Mouse (Mus musculus) megakaryocyte, embryonic 14.5 days (primary cell): ENCODE results near the gene Id1. TPM values are rescaled to one million over a fixed set of nuclear protein-coding genes. Genes with fewer than 3 reads are reported as not detected.

Source experiments
- H3K27me3 ChIP-seq: replicated peaks from 2 replicates; pipeline ENCODE3; 2012; ENCODE audit warnings: inconsistent platforms
- H3K36me3 ChIP-seq: replicated peaks from 2 replicates; pipeline ENCODE3; 2012; ENCODE audit warnings: low read length, inconsistent platforms, mixed read lengths
- H3K4me1 ChIP-seq: 2 replicates; pipeline ENCODE4 v1.6.1; 2012; ENCODE audit warnings: inconsistent platforms
- H3K4me3 ChIP-seq: replicated peaks from 2 replicates; pipeline ENCODE3; 2012; ENCODE audit warnings: moderate library complexity, mild to moderate bottlenecking, inconsistent platforms
- H3K9me3 ChIP-seq: 2 replicates; pipeline ENCODE4 v1.6.1; 2012; ENCODE audit warnings: inconsistent platforms
- FLI1 ChIP-seq: IDR thresholded peaks from 2 replicates; pipeline ENCODE4 v1.6.1; 2012; ENCODE audit warnings: low read length, inconsistent platforms, mixed read lengths
- GATA1 ChIP-seq: IDR thresholded peaks from 3 replicates; pipeline ENCODE4 v1.6.1; 2012; ENCODE audit warnings: mixed read lengths, low read length, inconsistent platforms, borderline replicate concordance
- polyA plus RNA-seq: library from polyadenylated mRNA; stranded (reverse); fragments of >175 nt; gene quantifications from 2 replicates; pipeline ENCODE4 v1.2.3, GENCODE M21; 2012; ENCODE audit warnings: low replicate concordance; ENCODE audit not compliant: insufficient read depth

Gene Id1
- polyA plus RNA-seq, 1 experiment: 45.9 TPM

GRCm38 (mm10) chr2:152729636-152730020, 6.4 kb upstream of the Id1 start:
- H3K36me3 ChIP-seq: no peaks in the 10 kb centered on the region
- no peak for TF ChIP-seq GATA1
- TF ChIP-seq FLI1: no peak
- H3K4me3 ChIP-seq: no peak overlapping the region
- H3K9me3 ChIP-seq: no peaks in the 10 kb centered on the region
- H3K27me3 ChIP-seq: peaks cover 17% of the 10 kb centered on the region
- H3K4me1 ChIP-seq: peaks cover 61% of the 10 kb centered on the region

DNA sequence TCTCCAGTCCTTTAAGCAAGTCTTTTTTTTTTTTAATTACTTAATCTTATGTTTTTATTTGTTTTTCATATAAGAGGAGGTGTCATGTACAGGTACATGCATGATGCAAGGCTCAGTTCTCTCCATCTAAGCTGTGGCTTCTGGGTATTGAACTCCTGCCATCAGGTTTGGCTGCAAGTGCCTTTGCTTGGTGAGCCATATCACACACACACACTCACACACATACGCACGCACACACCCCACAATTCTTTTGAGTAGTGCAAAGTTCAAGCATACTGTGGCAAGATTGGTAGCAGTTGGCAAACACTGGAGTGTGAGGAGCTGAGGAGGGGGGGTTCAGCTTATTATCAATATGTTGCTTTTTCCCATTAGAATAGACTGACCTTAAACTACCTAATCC, 2.9 kb upstream of the Id1 start:
- no peak overlapping the region for H3K4me3 ChIP-seq
- TF ChIP-seq FLI1: no peak
- TF ChIP-seq GATA1: no peak
- H3K9me3 ChIP-seq: no peaks in the 10 kb centered on the region
- H3K36me3 ChIP-seq: no peaks in the 10 kb centered on the region
- peaks cover 70% of the 10 kb centered on the region for H3K4me1 ChIP-seq
- peaks cover 13% of the 10 kb centered on the region for H3K27me3 ChIP-seq

GRCm38 (mm10) chr2:152734501-152734900, 1.6 kb upstream of the Id1 start:
- Histone ChIP-seq H3K4me3 (peak overlapping the region; percentile 97), H3K27me3 (peaks cover 13% of the 10 kb centered on the region), H3K36me3 (no peaks in the 10 kb centered on the region), H3K9me3 (no peaks in the 10 kb centered on the region), H3K4me1 (peaks cover 74% of the 10 kb centered on the region)
- TF ChIP-seq FLI1: no peak
- no peak for TF ChIP-seq GATA1

DNA sequence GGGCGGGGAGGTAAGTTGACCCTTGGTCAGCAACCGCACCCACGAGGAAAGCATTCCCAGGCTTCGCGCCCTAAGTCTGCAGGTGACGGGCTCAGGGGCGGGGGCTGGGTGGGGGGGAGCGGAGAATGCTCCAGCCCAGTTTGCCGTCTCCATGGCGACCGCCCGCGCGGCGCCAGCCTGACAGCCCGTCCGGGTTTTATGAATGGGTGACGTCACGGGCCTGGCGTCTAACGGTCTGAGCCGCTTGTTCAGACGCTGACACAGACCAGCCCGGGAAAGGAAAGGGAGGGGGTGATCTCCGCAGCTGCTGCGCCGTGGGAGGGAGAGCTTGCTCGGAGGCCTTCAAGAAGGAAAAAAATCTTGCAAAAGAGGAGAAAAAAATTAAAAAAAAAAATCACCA, 1.1 kb upstream of the Id1 start:
- no peaks in the 10 kb centered on the region for H3K9me3 ChIP-seq
- peaks cover 74% of the 10 kb centered on the region for H3K4me1 ChIP-seq
- H3K27me3 ChIP-seq: peaks cover 9% of the 10 kb centered on the region
- peak overlapping the region; percentile 97 for H3K4me3 ChIP-seq
- TF ChIP-seq GATA1 (no peak), FLI1 (no peak)
- H3K36me3 ChIP-seq: no peaks in the 10 kb centered on the region

DNA sequence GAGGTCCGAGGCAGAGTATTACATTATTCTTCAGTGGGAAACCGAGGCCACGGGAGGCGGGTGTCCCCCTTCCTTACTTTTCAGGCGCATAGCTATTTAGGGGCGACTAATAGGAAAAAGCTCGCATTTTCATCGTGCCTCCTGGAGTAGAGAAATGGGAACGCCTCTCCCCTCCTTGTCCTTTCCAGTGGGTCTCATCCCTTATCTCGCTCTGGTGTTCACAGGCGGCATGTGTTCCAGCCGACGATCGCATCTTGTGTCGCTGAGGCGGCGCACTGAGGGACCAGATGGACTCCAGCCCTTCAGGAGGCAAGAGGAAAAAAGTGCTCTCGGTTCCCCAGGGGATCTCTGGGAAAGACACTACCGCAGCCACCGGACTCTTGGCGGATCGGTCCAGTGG, 697 bp downstream of the Id1 start:
- H3K36me3 ChIP-seq: no peaks in the 10 kb centered on the region
- no peaks in the 10 kb centered on the region for H3K9me3 ChIP-seq
- H3K27me3 ChIP-seq: peaks cover 5% of the 10 kb centered on the region
- H3K4me3 ChIP-seq: peak overlapping the region; percentile 97
- no peak for TF ChIP-seq GATA1
- no peak for TF ChIP-seq FLI1
- H3K4me1 ChIP-seq: peaks cover 91% of the 10 kb centered on the region

DNA sequence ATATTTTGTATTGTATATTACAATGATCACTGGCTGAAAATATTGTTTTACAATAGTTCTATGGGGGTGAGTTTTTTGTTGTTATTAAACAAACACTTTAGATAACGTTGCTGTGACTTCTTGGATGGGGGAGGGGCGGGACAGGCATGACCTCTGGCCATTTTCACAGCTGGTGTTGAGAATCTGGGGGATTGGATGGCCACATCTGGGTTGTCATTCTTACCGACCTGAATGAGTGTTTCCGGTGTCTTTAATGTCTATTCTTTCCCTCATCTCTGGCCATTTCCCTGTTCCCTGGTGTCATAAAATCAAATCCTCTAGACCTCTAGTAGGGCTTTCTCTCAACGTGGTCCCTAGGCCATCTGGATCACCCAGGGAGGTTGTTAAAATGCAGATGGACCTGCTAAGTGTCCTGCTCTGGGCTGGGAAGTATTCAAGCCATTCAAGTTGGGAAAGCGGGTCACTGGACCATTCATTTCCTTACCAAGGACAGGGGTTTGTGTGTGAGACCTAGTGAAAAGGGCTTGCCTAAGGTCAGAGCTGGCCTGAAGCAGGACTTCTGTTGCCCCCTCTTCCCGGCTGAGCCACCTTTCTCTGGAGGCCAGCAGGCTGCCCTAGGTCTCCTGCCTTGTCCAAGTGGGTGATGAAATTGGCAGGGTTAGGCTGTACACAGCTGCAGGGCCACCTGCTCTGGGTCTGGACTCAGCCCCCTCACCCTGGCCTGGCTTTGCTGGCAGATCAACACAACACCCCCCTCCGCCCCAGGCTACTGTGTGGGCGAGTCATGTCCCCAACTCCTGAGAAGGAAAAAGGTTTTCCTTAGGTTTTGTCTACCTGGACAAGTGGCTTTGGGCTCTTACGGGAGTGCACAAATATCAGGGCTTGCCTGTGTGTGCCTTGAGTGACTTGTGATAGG, 1.5 kb downstream of the Id1 start:
- Histone ChIP-seq H3K4me1 (peaks cover 99% of the 10 kb centered on the region), H3K9me3 (no peaks in the 10 kb centered on the region), H3K36me3 (no peaks in the 10 kb centered on the region), H3K27me3 (peaks cover 3% of the 10 kb centered on the region), H3K4me3 (peak overlapping the region; percentile 97)
- TF ChIP-seq GATA1 (no peak), FLI1 (no peak)

DNA sequence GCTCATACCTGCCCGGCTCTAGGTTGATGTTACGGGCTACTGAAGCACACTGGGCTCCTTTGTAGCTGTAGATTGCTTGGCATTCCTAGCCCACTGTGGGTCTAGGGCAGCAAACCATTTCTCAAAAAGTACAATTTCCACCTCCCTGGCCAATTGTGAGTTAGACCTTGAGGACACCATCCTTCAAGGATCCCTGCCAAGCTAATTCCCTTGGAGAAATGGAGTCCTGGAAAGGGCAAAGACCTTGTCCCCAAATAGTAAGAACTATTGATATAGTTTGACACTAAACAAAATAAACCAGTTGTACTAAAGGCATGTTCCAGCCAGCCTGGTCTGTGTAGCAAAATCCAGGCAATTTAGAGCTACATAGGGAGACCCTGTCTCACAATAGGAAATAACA, 2.3 kb downstream of the Id1 start:
- Histone ChIP-seq H3K4me3 (peak overlapping the region; percentile 97), H3K36me3 (no peaks in the 10 kb centered on the region), H3K4me1 (peaks cover 100% of the 10 kb centered on the region), H3K27me3 (peaks cover 3% of the 10 kb centered on the region), H3K9me3 (no peaks in the 10 kb centered on the region)
- no peak for TF ChIP-seq FLI1
- TF ChIP-seq GATA1: no peak

DNA sequence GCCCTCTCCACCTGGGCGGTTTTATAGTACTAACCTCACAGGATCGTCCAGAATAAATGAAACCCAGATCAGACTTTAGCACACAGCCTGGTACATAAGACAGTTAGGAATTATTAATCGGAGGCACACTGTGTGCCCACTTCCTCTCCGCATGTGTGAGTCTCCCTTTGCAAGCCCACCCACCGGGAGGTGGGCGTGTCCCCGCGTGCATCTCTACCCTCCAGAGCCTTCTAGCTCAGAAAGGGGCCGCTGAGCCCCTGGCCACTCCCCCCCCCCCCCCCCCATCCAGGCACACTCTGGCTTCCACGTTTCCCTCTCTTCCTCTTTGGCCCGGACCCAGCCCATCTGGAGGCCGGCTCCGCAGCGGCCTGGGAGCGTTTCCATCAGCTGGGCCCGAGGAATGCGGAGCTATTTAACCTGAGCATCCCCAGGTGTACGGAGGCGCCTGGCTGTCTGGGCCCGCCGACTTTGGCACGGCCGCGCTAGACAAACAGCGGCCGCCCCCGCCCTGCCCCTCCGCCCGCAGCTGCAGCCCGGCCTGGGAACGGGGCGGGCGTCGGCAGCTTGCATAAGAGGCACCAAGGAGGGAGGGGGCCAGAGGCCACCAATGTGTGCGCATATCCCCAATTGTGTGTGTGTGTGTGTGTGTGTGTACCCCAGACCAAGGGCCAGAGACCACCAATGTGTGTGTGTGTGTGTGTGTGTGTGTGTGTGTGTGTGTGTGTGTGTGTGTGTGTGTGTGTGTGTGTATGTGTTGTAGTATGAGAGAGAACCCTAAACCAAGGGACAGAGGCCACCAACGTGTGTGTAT, 3.2 kb downstream of the Id1 start:
- peaks cover 3% of the 10 kb centered on the region for H3K27me3 ChIP-seq
- TF ChIP-seq FLI1 (no peak), GATA1 (no peak)
- H3K4me3 ChIP-seq: peak overlapping the region; percentile 91
- no peaks in the 10 kb centered on the region for H3K36me3 ChIP-seq
- no peaks in the 10 kb centered on the region for H3K9me3 ChIP-seq
- H3K4me1 ChIP-seq: peaks cover 92% of the 10 kb centered on the region

GRCm38 (mm10) chr2:152739842-152740260, 3.8 kb downstream of the Id1 start:
- H3K4me3 ChIP-seq: peak overlapping the region; percentile 91
- no peak for TF ChIP-seq FLI1
- no peak for TF ChIP-seq GATA1
- peaks cover 3% of the 10 kb centered on the region for H3K27me3 ChIP-seq
- peaks cover 86% of the 10 kb centered on the region for H3K4me1 ChIP-seq
- H3K9me3 ChIP-seq: no peaks in the 10 kb centered on the region
- no peaks in the 10 kb centered on the region for H3K36me3 ChIP-seq

GRCm38 (mm10) chr2:152740490-152740889, 4.4 kb downstream of the Id1 start:
- TF ChIP-seq FLI1: no peak
- no peak for TF ChIP-seq GATA1
- Histone ChIP-seq H3K27me3 (peaks cover 3% of the 10 kb centered on the region), H3K4me1 (peaks cover 79% of the 10 kb centered on the region), H3K9me3 (no peaks in the 10 kb centered on the region), H3K36me3 (no peaks in the 10 kb centered on the region), H3K4me3 (no peak overlapping the region)
